Mouse (Mus musculus): ENCODE results near the gene Tgif2. TPM values are rescaled to one million over a fixed set of nuclear protein-coding genes. Genes with fewer than 3 reads are reported as not detected.
"Not testable (repeated sequence)": the region's sequence is repeated elsewhere in the genome, so short reads cannot be mapped to it uniquely, and the experiment has no call there.

The Tgif2 gene
- polyA plus RNA-seq, 2 experiments: 57.2 to 64.9 TPM

DNA sequence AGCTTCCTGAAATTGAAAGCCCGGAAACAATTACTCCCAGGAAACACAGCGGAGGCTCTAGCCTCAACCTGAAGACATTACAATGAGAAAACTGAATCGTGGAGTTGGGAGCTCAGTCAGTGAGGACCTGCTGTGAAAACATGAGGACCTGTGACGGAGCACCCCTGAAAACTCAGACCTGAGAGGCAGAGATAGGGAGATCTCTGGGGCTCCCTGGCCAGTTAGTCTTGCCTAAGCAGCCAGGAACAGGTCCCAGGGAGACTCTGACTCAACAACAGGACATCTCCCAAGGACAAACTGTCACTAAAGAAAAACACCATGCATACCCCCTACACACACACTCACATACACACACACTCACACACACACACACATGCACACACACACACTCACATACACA is 58.6 kb downstream of the Tgif2 start:
- whole genome bisulfite sequencing: 80% methylated on average over 4 of the region's 4 CpGs
- Histone ChIP-seq H3K9me3 (ENCODE audit: control insufficient read depth, low read length) (no peaks in the 10 kb centered on the region), H3K4me2 (replicated peaks; ENCODE audit: low read depth, low read length, severe bottlenecking) (no peak overlapping the region), H3K4me1 (ENCODE audit: control insufficient read depth, insufficient read depth, low read length) (no peaks in the 10 kb centered on the region), H3K36me3 (ENCODE audit: control insufficient read depth, insufficient read depth, low read length) (no peaks in the 10 kb centered on the region), H3K27me3 (ENCODE audit: control insufficient read depth, insufficient read depth, low read length) (no peaks in the 10 kb centered on the region), H3K27ac (replicated peaks; ENCODE audit: low read depth, low read length) (no peak overlapping the region), H3K9ac (ENCODE audit: low read depth, low read length, severe bottlenecking) (no peak overlapping the region), H3K4me3 (replicated peaks; ENCODE audit: low read length) (no peak overlapping the region)
- no peak for TF ChIP-seq POLR2A (IDR thresholded peaks at IDR 0.05; ENCODE audit: borderline replicate concordance, extremely low read depth, insufficient read depth, insufficient read length)
- no peak for DNase-seq (ENCODE audit: low spot score)
- ATAC-seq (ENCODE audit: low FRiP score, low read depth): no peak

DNA sequence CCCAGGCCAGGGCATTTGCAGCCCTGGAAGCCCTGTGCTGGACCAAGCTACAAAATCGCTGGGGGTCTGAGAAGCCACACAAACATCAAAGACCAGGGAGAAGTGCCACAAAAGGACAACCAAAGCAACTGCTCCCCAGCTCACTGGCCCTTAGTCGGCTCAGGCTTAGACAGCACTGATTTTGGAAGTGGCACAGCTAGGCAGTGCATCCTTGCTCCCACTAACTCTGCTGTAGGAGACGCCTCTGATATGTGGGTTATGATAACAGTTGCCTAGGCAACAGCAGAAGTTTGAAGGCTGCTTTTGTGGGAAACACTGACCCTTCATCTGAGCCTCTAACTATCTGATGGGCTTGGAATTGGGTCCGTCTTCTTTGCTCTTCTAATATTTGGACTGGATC is 59.4 kb downstream of the Tgif2 start:
- no peak overlapping the region for H3K27ac ChIP-seq (replicated peaks; ENCODE audit: low read depth, low read length)
- no peak for TF ChIP-seq POLR2A (IDR thresholded peaks at IDR 0.05; ENCODE audit: borderline replicate concordance, extremely low read depth, insufficient read depth, insufficient read length)
- no peak overlapping the region for H3K4me2 ChIP-seq (replicated peaks; ENCODE audit: low read depth, low read length, severe bottlenecking)
- no peaks in the 10 kb centered on the region for H3K36me3 ChIP-seq (ENCODE audit: control insufficient read depth, insufficient read depth, low read length)
- no peaks in the 10 kb centered on the region for H3K9me3 ChIP-seq (ENCODE audit: control insufficient read depth, low read length)
- DNase-seq (ENCODE audit: low spot score): no peak
- no peak overlapping the region for H3K9ac ChIP-seq (ENCODE audit: low read depth, low read length, severe bottlenecking)
- no peaks in the 10 kb centered on the region for H3K27me3 ChIP-seq (ENCODE audit: control insufficient read depth, insufficient read depth, low read length)
- H3K4me1 ChIP-seq (ENCODE audit: control insufficient read depth, insufficient read depth, low read length): no peaks in the 10 kb centered on the region
- 81% methylated on average over 4 of the region's 4 CpGs for WGBS
- H3K4me3 ChIP-seq (replicated peaks; ENCODE audit: low read length): no peak overlapping the region
- no peak for ATAC-seq (ENCODE audit: low FRiP score, low read depth)

DNA sequence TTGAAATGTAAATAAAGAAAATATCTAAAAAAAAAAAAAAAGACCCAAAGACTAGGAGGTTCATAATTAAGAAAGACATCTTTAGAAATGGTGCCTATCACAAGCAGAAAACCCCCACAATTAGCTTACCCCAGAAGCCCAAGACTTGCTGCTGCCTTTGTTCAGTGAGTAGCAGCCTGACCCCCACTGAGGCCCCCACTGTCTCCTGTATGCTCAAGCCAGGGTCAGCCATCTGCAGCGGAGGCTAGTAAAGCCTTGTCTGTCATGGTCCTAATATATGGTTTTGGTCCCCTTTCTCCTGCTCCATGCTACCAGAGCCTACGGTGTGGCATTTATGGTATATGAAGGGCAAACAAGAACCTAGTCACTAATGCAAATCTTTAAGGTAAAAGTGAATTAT is 61.5 kb downstream of the Tgif2 start:
- TF ChIP-seq POLR2A (IDR thresholded peaks at IDR 0.05; ENCODE audit: borderline replicate concordance, extremely low read depth, insufficient read depth, insufficient read length): no peak
- peaks cover 4% of the 10 kb centered on the region; the same call in 1 of the 2 replicates for H3K4me1 ChIP-seq (ENCODE audit: control insufficient read depth, insufficient read depth, low read length)
- DNase-seq (ENCODE audit: low spot score) (no peak), ATAC-seq (ENCODE audit: low FRiP score, low read depth) (no peak)
- WGBS: 82% methylated on average over 2 of the region's 2 CpGs
- no peak overlapping the region for H3K4me2 ChIP-seq (replicated peaks; ENCODE audit: low read depth, low read length, severe bottlenecking)
- no peaks in the 10 kb centered on the region for H3K27me3 ChIP-seq (ENCODE audit: control insufficient read depth, insufficient read depth, low read length)
- H3K9ac ChIP-seq (ENCODE audit: low read depth, low read length, severe bottlenecking): no peak overlapping the region
- no peak overlapping the region for H3K4me3 ChIP-seq (replicated peaks; ENCODE audit: low read length)
- no peaks in the 10 kb centered on the region for H3K36me3 ChIP-seq (ENCODE audit: control insufficient read depth, insufficient read depth, low read length)
- no peak overlapping the region for H3K27ac ChIP-seq (replicated peaks; ENCODE audit: low read depth, low read length)
- no peaks in the 10 kb centered on the region for H3K9me3 ChIP-seq (ENCODE audit: control insufficient read depth, low read length)

DNA sequence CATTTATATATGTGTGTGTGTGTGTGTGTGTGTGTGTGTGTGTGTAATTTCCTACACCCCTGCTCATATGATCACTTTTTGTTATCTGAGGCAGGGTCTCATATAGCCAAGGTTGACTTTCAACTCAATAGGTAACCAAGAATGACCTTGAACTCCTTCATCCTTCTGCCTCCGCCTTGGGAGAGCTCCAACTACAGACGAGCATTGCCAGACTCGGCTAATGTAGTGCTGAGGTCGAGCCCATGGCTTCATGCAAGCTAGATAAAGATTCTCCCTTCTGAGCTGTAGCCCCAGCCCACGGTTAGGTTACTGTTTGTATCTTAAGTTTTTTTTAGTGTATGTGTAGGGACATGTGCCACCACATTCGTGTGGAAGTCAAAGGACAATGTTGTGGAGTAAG is 62.1 kb downstream of the Tgif2 start:
- Histone ChIP-seq H3K9ac (ENCODE audit: low read depth, low read length, severe bottlenecking) (no peak overlapping the region), H3K27ac (replicated peaks; ENCODE audit: low read depth, low read length) (no peak overlapping the region), H3K36me3 (ENCODE audit: control insufficient read depth, insufficient read depth, low read length) (no peaks in the 10 kb centered on the region), H3K4me2 (replicated peaks; ENCODE audit: low read depth, low read length, severe bottlenecking) (no peak overlapping the region), H3K9me3 (ENCODE audit: control insufficient read depth, low read length) (no peaks in the 10 kb centered on the region), H3K4me3 (replicated peaks; ENCODE audit: low read length) (no peak overlapping the region), H3K27me3 (ENCODE audit: control insufficient read depth, insufficient read depth, low read length) (no peaks in the 10 kb centered on the region), H3K4me1 (ENCODE audit: control insufficient read depth, insufficient read depth, low read length) (peaks cover 4% of the 10 kb centered on the region; the same call in 1 of the 2 replicates)
- no peak for TF ChIP-seq POLR2A (IDR thresholded peaks at IDR 0.05; ENCODE audit: borderline replicate concordance, extremely low read depth, insufficient read depth, insufficient read length)
- WGBS: 78% methylated on average over 6 of the region's 6 CpGs
- ATAC-seq (ENCODE audit: low FRiP score, low read depth): no peak
- no peak for DNase-seq (ENCODE audit: low spot score)

DNA sequence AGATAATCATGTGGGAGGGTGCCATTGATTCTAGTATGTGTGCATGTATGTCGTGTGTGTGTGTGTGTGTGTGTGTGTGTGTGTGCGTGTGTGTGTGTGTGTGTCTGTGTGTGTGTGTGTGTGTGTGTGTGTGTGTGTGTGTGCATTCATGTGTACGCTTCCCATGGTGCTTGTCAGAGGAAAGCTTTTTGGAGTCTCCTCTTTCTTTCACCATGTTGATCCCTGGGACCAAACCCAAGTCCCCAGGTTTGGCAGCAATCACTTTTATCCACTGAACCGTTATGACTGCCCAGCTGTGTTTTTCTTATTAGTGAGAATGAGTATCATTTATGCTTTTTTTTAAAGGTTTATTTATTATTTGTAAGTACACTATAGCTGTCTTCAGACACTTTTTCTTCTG is 62.6 kb downstream of the Tgif2 start:
- H3K9ac ChIP-seq (ENCODE audit: low read depth, low read length, severe bottlenecking); H3K27me3 ChIP-seq (ENCODE audit: control insufficient read depth, insufficient read depth, low read length); H3K27ac ChIP-seq (replicated peaks; ENCODE audit: low read depth, low read length); ATAC-seq (ENCODE audit: low FRiP score, low read depth); DNase-seq (ENCODE audit: low spot score); H3K4me2 ChIP-seq (replicated peaks; ENCODE audit: low read depth, low read length, severe bottlenecking); H3K4me3 ChIP-seq (replicated peaks; ENCODE audit: low read length); H3K9me3 ChIP-seq (ENCODE audit: control insufficient read depth, low read length); H3K4me1 ChIP-seq (ENCODE audit: control insufficient read depth, insufficient read depth, low read length); H3K36me3 ChIP-seq (ENCODE audit: control insufficient read depth, insufficient read depth, low read length): not testable (repeated sequence)
- WGBS: 73% methylated on average over 4 of the region's 4 CpGs

DNA sequence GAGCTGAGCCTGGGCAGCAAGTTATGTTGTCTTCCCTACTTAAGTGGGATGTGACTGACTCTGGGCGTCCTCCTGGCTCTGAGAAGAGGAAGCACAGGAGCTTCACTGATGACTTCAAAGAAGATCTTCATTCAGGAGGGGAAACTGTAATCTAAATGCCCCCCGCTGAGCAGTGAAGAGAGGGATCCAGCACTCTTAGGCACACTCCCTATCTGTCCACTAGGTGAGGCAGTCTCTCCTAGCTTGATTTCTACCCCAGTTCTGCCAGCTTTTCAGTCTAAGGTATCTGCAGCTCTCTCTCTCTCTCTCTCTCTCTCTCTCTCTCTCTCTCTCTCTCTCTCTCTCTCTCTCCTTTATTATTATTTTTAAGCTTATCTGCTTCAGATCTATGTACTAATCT is 63.6 kb downstream of the Tgif2 start:
- ATAC-seq (ENCODE audit: low FRiP score, low read depth): no peak
- DNase-seq (ENCODE audit: low spot score): peak; percentile 6

More for the DNA sequence above, 63.6 kb downstream of the Tgif2 start:
- H3K27ac ChIP-seq (replicated peaks; ENCODE audit: low read depth, low read length): no peak overlapping the region
- H3K4me3 ChIP-seq (replicated peaks; ENCODE audit: low read length): no peak overlapping the region
- H3K4me2 ChIP-seq (replicated peaks; ENCODE audit: low read depth, low read length, severe bottlenecking): no peak overlapping the region
- no peaks in the 10 kb centered on the region for H3K36me3 ChIP-seq (ENCODE audit: control insufficient read depth, insufficient read depth, low read length)
- H3K4me1 ChIP-seq (ENCODE audit: control insufficient read depth, insufficient read depth, low read length): peaks cover 4% of the 10 kb centered on the region; the same call in 1 of the 2 replicates
- H3K9me3 ChIP-seq (ENCODE audit: control insufficient read depth, low read length): no peaks in the 10 kb centered on the region
- no peak for TF ChIP-seq POLR2A (IDR thresholded peaks at IDR 0.05; ENCODE audit: borderline replicate concordance, extremely low read depth, insufficient read depth, insufficient read length)
- 20% methylated on average over 2 of the region's 2 CpGs for WGBS
- H3K9ac ChIP-seq (ENCODE audit: low read depth, low read length, severe bottlenecking): no peak overlapping the region
- no peaks in the 10 kb centered on the region for H3K27me3 ChIP-seq (ENCODE audit: control insufficient read depth, insufficient read depth, low read length)

Other genes starting within 250 kb of the Tgif2 start
- 100 and 114 TPM in 2 replicates for gene Dlgap4, start 226.3 kb upstream of the Tgif2 start, polyA plus RNA-seq (2012; rRNA removed)
- 94.1 and 101 TPM in 2 replicates for gene Dlgap4, start 226.3 kb upstream of the Tgif2 start, polyA plus RNA-seq (2014; fragmentation: Nextera tagmentation; extraction: Ambion mirVana)
- 127 and 152 TPM in 2 replicates for gene Myl9, start 64.6 kb upstream of the Tgif2 start, polyA plus RNA-seq (2012; rRNA removed)
- gene Myl9, start 64.6 kb upstream of the Tgif2 start, polyA plus RNA-seq (2014; fragmentation: Nextera tagmentation; extraction: Ambion mirVana): 257 and 269 TPM in 2 replicates
- gene 4930518I15Rik, start 17.9 kb downstream of the Tgif2 start, polyA plus RNA-seq (2012; rRNA removed): 2.6 and 3.2 TPM in 2 replicates
- gene 4930518I15Rik, start 17.9 kb downstream of the Tgif2 start, polyA plus RNA-seq (2014; fragmentation: Nextera tagmentation; extraction: Ambion mirVana): 5.2 and 7.0 TPM in 2 replicates
- gene Rab5if, start 23.1 kb downstream of the Tgif2 start, polyA plus RNA-seq (2012; rRNA removed): 106 and 120 TPM in 2 replicates
- gene Rab5if, start 23.1 kb downstream of the Tgif2 start, polyA plus RNA-seq (2014; fragmentation: Nextera tagmentation; extraction: Ambion mirVana): 167 and 171 TPM in 2 replicates
- 0.15 and 0.27 TPM in 2 replicates for gene Sla2, start 47.2 kb downstream of the Tgif2 start, polyA plus RNA-seq (2012; rRNA removed)
- gene Sla2, start 47.2 kb downstream of the Tgif2 start, polyA plus RNA-seq (2014; fragmentation: Nextera tagmentation; extraction: Ambion mirVana): 0.23 and 0.26 TPM in 2 replicates
- gene Ndrg3, start 152.0 kb downstream of the Tgif2 start, polyA plus RNA-seq (2012; rRNA removed): 64.6 and 69.7 TPM in 2 replicates
- gene Ndrg3, start 152.0 kb downstream of the Tgif2 start, polyA plus RNA-seq (2014; fragmentation: Nextera tagmentation; extraction: Ambion mirVana): 44.1 and 49.8 TPM in 2 replicates
- gene Dsn1, start 167.1 kb downstream of the Tgif2 start, polyA plus RNA-seq (2012; rRNA removed): 27.2 and 32.9 TPM in 2 replicates
- 30.2 and 33.5 TPM in 2 replicates for gene Dsn1, start 167.1 kb downstream of the Tgif2 start, polyA plus RNA-seq (2014; fragmentation: Nextera tagmentation; extraction: Ambion mirVana)
- gene Soga1, start 239.2 kb downstream of the Tgif2 start, polyA plus RNA-seq (2012; rRNA removed): 14.2 and 22.8 TPM in 2 replicates
- 5.5 and 7.9 TPM in 2 replicates for gene Soga1, start 239.2 kb downstream of the Tgif2 start, polyA plus RNA-seq (2014; fragmentation: Nextera tagmentation; extraction: Ambion mirVana)
- not detected in 2 replicates for gene Tldc2, start 247.0 kb downstream of the Tgif2 start, polyA plus RNA-seq (2012; rRNA removed)
- not detected in 2 replicates for gene Tldc2, start 247.0 kb downstream of the Tgif2 start, polyA plus RNA-seq (2014; fragmentation: Nextera tagmentation; extraction: Ambion mirVana)